Mouse (Mus musculus): ENCODE data around the gene Slc35e4. TPM values are rescaled to one million over a fixed set of nuclear protein-coding genes. Genes with fewer than 3 reads are reported as not detected.
A peak's percentile ranks its signal among the peaks of the same experiment; 100 is the strongest.
"Not testable (repeated sequence)": the region's sequence is repeated elsewhere in the genome, so short reads cannot be mapped to it uniquely, and the experiment has no call there.

Slc35e4 gene
- total RNA-seq, 2 experiments from 2014 or later: 3.7 to 4.6 TPM

GRCm38 (mm10) chr11:3918738-3919137 is 4.3 kb upstream of the Slc35e4 start:
- no peak for DNase-seq

GRCm38 (mm10) chr11:3913316-3914108 is 952 bp downstream of the Slc35e4 start:
- peak; percentile 95 for DNase-seq

GRCm38 (mm10) chr11:3912875-3913271 is 1.6 kb downstream of the Slc35e4 start:
- peak; percentile 49 for DNase-seq

- peak; percentile 49 for DNase-seq
Observed at GRCm38 (mm10) chr11:3912100-3912874, 2.2 kb downstream of the Slc35e4 start.

- not testable (repeated sequence) for DNase-seq
Observed at GRCm38 (mm10) chr11:3911440-3911839, 3.0 kb downstream of the Slc35e4 start.

GRCm38 (mm10) chr11:3910513-3911310 is 3.8 kb downstream of the Slc35e4 start:
- no peak for DNase-seq

GRCm38 (mm10) chr11:3909236-3909635 is 5.2 kb downstream of the Slc35e4 start:
- DNase-seq: no peak

GRCm38 (mm10) chr11:3905446-3905845 is 9.0 kb downstream of the Slc35e4 start:
- DNase-seq: peak; percentile 35

- no peak for DNase-seq
Observed at GRCm38 (mm10) chr11:3904673-3905072, 9.8 kb downstream of the Slc35e4 start.

GRCm38 (mm10) chr11:3903046-3903445 is 11.4 kb downstream of the Slc35e4 start:
- DNase-seq: peak; percentile 88

- DNase-seq: no peak
Observed at GRCm38 (mm10) chr11:3902516-3902915, 11.9 kb downstream of the Slc35e4 start.

- no peak for DNase-seq
Observed at GRCm38 (mm10) chr11:3900296-3900695, 14.2 kb downstream of the Slc35e4 start.

- DNase-seq: no peak
Observed at GRCm38 (mm10) chr11:3895933-3896332, 18.5 kb downstream of the Slc35e4 start.

GRCm38 (mm10) chr11:3895458-3895857 is 19.0 kb downstream of the Slc35e4 start:
- DNase-seq: no peak

- DNase-seq: peak; percentile 93
Observed at GRCm38 (mm10) chr11:3894406-3895281, 19.8 kb downstream of the Slc35e4 start, which contains the start of the genes 4921536K21Rik and Dusp18. 4921536K21Rik (minus strand) TSS chr11:3895098. Dusp18 (plus strand) TSS chr11:3895240.

- DNase-seq: no peak
Observed at GRCm38 (mm10) chr11:3893970-3894369, 20.5 kb downstream of the Slc35e4 start.

GRCm38 (mm10) chr11:3887331-3887730 is 27.1 kb downstream of the Slc35e4 start:
- no peak for DNase-seq

- DNase-seq: no peak
Observed at GRCm38 (mm10) chr11:3883711-3884110, 30.8 kb downstream of the Slc35e4 start.

- DNase-seq: peak; percentile 85
Observed at GRCm38 (mm10) chr11:3879836-3880235, 34.6 kb downstream of the Slc35e4 start.

GRCm38 (mm10) chr11:3878660-3879059 is 35.8 kb downstream of the Slc35e4 start:
- DNase-seq: no peak

- no peak for DNase-seq
Observed at GRCm38 (mm10) chr11:3876419-3876818, 38.0 kb downstream of the Slc35e4 start.
